Mouse (Mus musculus): ENCODE measurements at regions not wholly inside any gene's neighbourhood (a gene's known extent, or its start where the extent isn't known, plus 50 kb on each side); places are given as distances from the start of the nearest gene placed in this dataset.

DNA sequence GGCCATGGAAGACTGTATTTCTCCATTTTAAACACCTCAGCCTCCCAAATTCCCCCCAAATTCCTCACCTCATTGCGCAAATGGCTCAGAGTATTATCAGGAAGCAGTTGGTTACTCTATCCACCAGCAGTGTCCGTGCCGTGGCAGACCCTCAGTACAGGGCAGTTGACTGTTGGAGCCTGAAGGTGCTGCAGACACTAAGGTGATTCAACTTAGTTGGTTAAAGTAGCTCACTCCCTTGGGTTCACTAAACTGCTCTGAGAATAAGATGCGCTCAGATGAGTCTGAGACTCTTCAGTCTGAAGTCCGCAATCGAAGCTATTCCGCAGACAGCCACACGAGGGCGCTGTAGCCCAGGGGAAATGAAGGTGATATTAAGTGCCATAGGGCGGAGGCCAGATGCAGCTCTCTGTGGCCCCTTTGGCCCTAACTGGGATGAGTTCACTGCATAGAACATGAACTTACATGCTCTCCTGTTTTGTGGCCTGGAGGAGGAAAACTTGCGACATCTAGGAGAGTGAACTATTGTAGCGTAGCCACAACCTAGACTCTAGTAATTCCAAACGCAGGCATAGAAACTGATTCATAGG, 62.9 kb downstream of the Amer3 start:
- DNase-seq (ENCODE audit: low spot score) = peak; percentile 23

DNA sequence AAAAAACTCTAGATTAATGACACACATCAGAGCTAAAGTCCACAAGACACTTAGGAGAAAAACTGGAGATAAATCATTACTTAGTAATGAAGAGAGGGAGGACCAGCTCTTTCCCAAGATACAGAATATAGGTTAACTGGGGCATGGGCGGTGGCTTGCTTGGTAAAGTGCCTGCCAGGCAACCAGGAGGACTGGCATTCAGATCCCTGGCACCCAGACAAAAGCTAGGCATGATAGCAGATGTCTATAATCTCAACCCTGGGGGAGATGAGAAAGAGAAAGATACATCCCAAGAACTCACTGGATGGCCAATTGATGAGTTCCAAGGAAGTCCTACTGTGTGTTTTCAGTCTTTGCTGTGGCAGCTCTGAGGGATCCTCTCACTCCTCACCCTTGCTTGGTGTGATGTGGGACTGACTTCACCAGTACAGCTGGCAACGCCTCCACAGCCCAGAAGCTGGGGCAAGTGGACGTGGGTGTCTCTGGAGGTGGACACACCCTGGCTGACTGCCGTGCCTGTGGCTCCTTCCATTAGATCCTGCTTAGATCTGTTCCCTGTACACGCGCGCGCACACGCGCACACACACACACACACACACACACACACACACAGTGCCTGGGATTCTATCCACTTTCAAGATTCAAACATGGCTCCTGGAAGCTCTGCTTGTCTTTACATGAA, 74.6 kb downstream of the Amer3 start:
- DNase-seq (ENCODE audit: low spot score) = no peak

GRCm38 (mm10) chr1:34657481-34657880, 78.0 kb downstream of the Amer3 start:
- no peak for DNase-seq (ENCODE audit: low spot score)

GRCm38 (mm10) chr1:34663875-34664547, 84.6 kb downstream of the Amer3 start:
- DNase-seq (ENCODE audit: low spot score) = no peak

GRCm38 (mm10) chr1:34664816-34665511, 85.5 kb downstream of the Amer3 start:
- DNase-seq (ENCODE audit: low spot score) = no peak

- DNase-seq (ENCODE audit: low spot score) = no peak
These were observed 86.0 kb downstream of the Amer3 start for GRCm38 (mm10) chr1:34665512-34665854.

DNA sequence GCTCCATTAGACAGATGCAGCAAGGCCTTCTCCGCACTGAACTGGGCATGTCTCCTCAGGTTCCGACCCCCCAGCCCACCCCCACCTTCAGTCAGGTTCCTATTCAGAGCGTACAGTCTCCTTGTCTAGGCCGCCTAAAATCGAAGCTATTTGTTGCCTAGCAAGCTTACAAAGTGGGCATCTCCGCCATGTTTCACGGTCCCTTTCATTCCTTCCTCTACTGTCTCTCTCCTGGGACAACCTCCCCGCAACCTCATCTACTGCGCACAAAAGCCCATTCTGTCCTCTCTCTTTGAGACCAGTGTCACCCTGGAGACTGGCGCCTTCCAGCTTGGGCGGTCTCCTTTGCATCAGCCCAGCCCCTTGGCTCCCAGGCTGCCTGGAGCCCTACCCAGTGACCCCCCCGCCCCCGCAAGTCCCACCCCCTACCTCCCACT, 86.8 kb downstream of the Amer3 start:
- no peak for DNase-seq (ENCODE audit: low spot score)

DNA sequence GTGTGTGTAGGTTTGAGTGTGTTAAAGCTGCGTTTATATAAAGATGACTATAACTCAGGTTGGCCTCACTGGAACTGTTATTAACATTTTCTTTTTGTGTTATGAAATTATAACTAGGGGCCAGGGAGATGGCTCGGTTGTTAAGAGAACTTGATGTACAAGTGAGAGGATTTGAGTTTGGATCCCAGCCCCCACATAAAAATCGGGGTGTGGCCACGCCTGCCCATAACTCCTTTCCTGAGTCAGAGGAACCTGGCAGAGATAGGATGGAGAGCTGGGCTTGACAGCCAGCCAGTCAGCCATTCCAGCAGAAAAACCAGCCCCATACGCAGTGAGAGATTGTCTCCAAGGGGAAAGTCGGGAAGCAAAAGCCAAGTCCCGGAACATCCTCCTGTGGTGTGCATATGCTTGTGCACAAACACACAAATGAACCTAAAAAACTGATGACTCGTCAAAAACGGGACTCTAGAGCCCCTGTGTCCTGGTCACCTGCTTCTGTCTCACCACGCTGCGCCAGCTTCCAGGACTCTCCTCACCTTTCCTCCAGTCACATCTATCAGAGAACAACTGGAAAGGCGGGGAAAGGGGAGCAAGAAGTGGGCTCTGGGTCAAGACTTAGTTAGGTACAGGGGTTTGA, 97.8 kb downstream of the Amer3 start:
- DNase-seq (ENCODE audit: low spot score) = no peak

GRCm38 (mm10) chr1:34677832-34678733, 98.6 kb downstream of the Amer3 start:
- DNase-seq (ENCODE audit: low spot score) = peak; percentile 24

- no peak for DNase-seq (ENCODE audit: low spot score)
These were observed 99.2 kb downstream of the Amer3 start for GRCm38 (mm10) chr1:34678734-34679068.

DNA sequence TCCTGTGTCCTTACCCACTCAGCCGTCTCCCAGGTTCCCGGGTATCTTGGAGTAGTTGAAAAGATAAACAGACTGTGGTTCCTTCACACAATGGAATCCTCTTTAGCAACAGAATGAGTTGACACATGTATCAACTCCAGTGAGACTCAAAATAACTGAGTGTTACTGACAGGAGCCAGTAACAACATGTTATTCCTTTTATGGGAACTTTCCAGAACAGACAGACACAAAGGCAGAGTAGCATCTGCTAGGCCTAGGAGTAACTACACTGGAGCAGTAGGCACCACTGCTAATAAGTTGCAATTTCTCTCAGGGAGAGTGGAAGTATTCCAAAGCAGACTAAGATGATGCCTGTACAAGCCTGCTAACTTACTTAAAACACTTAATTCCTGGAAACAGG, 107.1 kb downstream of the Amer3 start:
- no peak for DNase-seq (ENCODE audit: low spot score)

DNA sequence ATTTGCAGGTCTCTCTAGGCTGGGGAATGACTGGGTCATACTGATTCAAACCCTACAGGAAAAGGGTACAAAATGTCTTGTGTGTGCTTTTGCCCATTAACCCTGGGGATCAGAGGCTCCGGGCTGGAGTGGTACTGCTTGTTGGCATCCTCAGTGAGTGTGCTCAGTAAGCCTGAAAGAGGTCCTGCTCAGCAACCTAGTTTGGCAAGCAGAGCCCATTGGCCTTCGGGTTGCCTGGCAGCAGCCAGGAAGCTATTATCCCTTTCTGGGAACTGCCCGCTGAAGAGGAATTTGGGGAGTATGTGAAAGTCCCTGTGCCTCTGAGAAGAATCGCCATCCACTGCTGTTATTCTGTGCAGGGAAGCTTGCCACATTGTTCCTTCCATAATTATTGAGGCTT, 117.1 kb downstream of the Amer3 start:
- no peak for DNase-seq (ENCODE audit: low spot score)

- DNase-seq (ENCODE audit: low spot score) = peak; percentile 7
These were observed 121.0 kb downstream of the Amer3 start for GRCm38 (mm10) chr1:34700237-34701030.

- no peak for DNase-seq (ENCODE audit: low spot score)
These were observed 122.0 kb downstream of the Amer3 start for GRCm38 (mm10) chr1:34701436-34701835.

GRCm38 (mm10) chr1:34709089-34709488, 129.6 kb downstream of the Amer3 start:
- no peak for DNase-seq (ENCODE audit: low spot score)

GRCm38 (mm10) chr1:34722674-34723073, 120.2 kb downstream of the Fam168b start:
- DNase-seq (ENCODE audit: low spot score) = no peak

GRCm38 (mm10) chr1:34732156-34732555, 110.7 kb downstream of the Fam168b start:
- DNase-seq (ENCODE audit: low spot score) = no peak

- DNase-seq (ENCODE audit: low spot score) = no peak
These were observed 109.6 kb downstream of the Fam168b start for GRCm38 (mm10) chr1:34733026-34733913.

GRCm38 (mm10) chr1:34738386-34739067, 104.3 kb downstream of the Fam168b start:
- peak; percentile 51 for DNase-seq (ENCODE audit: low spot score)
